Mouse (Mus musculus) hindbrain, embryonic 13.5 days (tissue): Measurements from ENCODE around the gene Rwdd2a. TPM values are rescaled to one million over a fixed set of nuclear protein-coding genes. Genes with fewer than 3 reads are reported as not detected.
A peak's percentile ranks its signal among the peaks of the same experiment; 100 is the strongest.
"Not testable (repeated sequence)": the region's sequence is repeated elsewhere in the genome, so short reads cannot be mapped to it uniquely, and the experiment has no call there.

Source experiments
- ATAC-seq: fragments of 200-750 bp; cut with Nextera tagmentation; 2 replicates; pipeline ENCODE4 v1.8.0; 2017; ENCODE audit warnings: moderate TSS enrichment; ENCODE audit not compliant: low FRiP score
- H3K27ac ChIP-seq: fragments of 300-500 bp; sonication (generic); 2 replicates; pipeline ENCODE4 v1.5.1; 2015; ENCODE audit warnings: inconsistent platforms, mild to moderate bottlenecking, moderate library complexity
- H3K27me3 ChIP-seq: fragments of 300-500 bp; sonication (generic); 2 replicates; pipeline ENCODE4 v1.6.1; 2015; ENCODE audit warnings: mild to moderate bottlenecking, inconsistent platforms
- H3K36me3 ChIP-seq: fragments of 300-500 bp; sonication (generic); 2 replicates; pipeline ENCODE4 v1.6.1; 2015; ENCODE audit warnings: mild to moderate bottlenecking, inconsistent platforms
- H3K4me1 ChIP-seq: fragments of 300-500 bp; sonication (generic); replicated peaks from 2 replicates; pipeline ENCODE4 v1.6.1; 2015; ENCODE audit warnings: inconsistent platforms
- H3K4me2 ChIP-seq: fragments of 300-500 bp; sonication (generic); 2 replicates; pipeline ENCODE4 v1.6.1; 2015; ENCODE audit warnings: inconsistent platforms, mild to moderate bottlenecking, moderate library complexity
- H3K4me3 ChIP-seq: fragments of 300-500 bp; sonication (generic); 2 replicates; pipeline ENCODE4 v1.5.1; 2015; ENCODE audit warnings: mild to moderate bottlenecking, inconsistent platforms
- H3K9ac ChIP-seq: fragments of 300-500 bp; sonication (generic); 2 replicates; pipeline ENCODE4 v1.6.1; 2015; ENCODE audit warnings: mild to moderate bottlenecking, inconsistent platforms
- H3K9me3 ChIP-seq: fragments of 300-500 bp; sonication (generic); 2 replicates; pipeline ENCODE4 v1.6.1; 2016; ENCODE audit warnings: inconsistent platforms
- WGBS: fragments of 180-500 bp; shearing (Covaris S2); methylation state at CpG from one replicate; pipeline ENCODE4 v1.1.7; 2015; 5-methylcytosine and 5-hydroxymethylcytosine counted together
- polyA plus RNA-seq: library from polyadenylated mRNA; unstranded; fragments of >200 nt; fragmentation: Nextera tagmentation; extraction: Ambion mirVana; gene quantifications from 2 replicates; pipeline ENCODE4 v1.2.1, GENCODE M21; 2015

Gene Rwdd2a
- polyA plus RNA-seq, 1 experiment from 2014 or later, result 9.6 TPM

- Histone ChIP-seq H3K27ac (no peak overlapping the region), H3K27me3 (no peaks in the 10 kb centered on the region), H3K9ac (peak overlapping the region; percentile 80; the same call in 1 of the 2 replicates), H3K9me3 (no peaks in the 10 kb centered on the region), H3K4me2 (peak overlapping the region; percentile 99), H3K4me1 (peaks cover 21% of the 10 kb centered on the region), H3K36me3 (peaks cover 40% of the 10 kb centered on the region), H3K4me3 (peak overlapping the region; percentile 71)
- WGBS, result 80% methylated on average over 10 of the region's 10 CpGs
- no peak for ATAC-seq
Observed at GRCm38 (mm10) chr9:86570261-86570890, 1.4 kb upstream of the Rwdd2a start.

GRCm38 (mm10) chr9:86570946-86571345 lies 845 bp upstream of the Rwdd2a start:
- peak overlapping the region; percentile 71 for H3K4me3 ChIP-seq
- no peak overlapping the region for H3K27ac ChIP-seq
- peak overlapping the region; percentile 99 for H3K4me2 ChIP-seq
- H3K27me3 ChIP-seq, result no peaks in the 10 kb centered on the region
- H3K9me3 ChIP-seq, result no peaks in the 10 kb centered on the region
- peaks cover 21% of the 10 kb centered on the region for H3K4me1 ChIP-seq
- peak overlapping the region; percentile 80 for H3K9ac ChIP-seq
- WGBS, result 23% methylated on average over 8 of the region's 8 CpGs
- no peak for ATAC-seq
- H3K36me3 ChIP-seq, result peaks cover 34% of the 10 kb centered on the region

GRCm38 (mm10) chr9:86572196-86572595 lies 405 bp downstream of the Rwdd2a start:
- 2% methylated on average over 25 of the region's 25 CpGs for WGBS
- peaks cover 21% of the 10 kb centered on the region for H3K4me1 ChIP-seq
- peak overlapping the region; percentile 71 for H3K4me3 ChIP-seq
- peak overlapping the region; percentile 78 for H3K9ac ChIP-seq
- peak overlapping the region; percentile 99 for H3K4me2 ChIP-seq
- H3K27me3 ChIP-seq, result no peaks in the 10 kb centered on the region
- ATAC-seq, result peak; percentile 76
- peak overlapping the region; percentile 58; the same call in 1 of the 2 replicates for H3K27ac ChIP-seq
- peaks cover 21% of the 10 kb centered on the region for H3K36me3 ChIP-seq
- H3K9me3 ChIP-seq, result no peaks in the 10 kb centered on the region

DNA sequence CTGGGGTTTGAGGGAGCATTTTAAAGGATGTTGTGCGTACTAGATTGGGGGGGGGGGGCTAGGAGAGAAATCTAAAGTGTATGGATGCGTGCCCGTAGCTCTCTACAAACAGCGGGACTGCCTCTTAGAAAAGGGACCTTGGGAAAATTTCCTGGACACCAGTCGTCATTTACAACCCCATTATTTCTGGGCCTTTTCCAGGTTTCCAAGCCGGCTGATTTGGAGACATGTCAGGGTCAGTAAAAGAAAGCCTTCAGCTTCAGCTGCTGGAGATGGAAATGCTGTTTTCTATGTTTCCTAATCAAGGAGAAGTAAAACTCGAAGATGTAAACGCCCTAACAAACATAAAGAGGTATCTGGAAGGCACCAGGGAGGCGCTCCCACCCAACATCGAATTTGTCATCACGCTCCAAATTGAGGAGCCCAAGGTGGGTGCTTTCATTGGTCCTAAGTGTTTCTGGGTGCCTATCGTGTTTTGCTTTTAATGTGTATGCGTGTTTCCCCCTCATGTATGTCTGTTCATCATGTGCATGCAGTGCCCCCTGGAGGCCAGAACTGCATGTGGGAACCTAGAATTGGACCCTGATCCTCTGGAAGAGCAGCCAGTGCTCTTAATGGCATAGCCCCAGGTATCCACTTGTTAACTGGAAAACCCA lies 973 bp downstream of the Rwdd2a start:
- Histone ChIP-seq H3K4me2 (peak overlapping the region; percentile 99), H3K36me3 (peaks cover 16% of the 10 kb centered on the region), H3K9ac (peak overlapping the region; percentile 78), H3K4me3 (peak overlapping the region; percentile 71), H3K4me1 (peaks cover 21% of the 10 kb centered on the region), H3K9me3 (no peaks in the 10 kb centered on the region), H3K27ac (no peak overlapping the region; the same call in 1 of the 2 replicates), H3K27me3 (no peaks in the 10 kb centered on the region)
- 11% methylated on average over 13 of the region's 13 CpGs for WGBS
- 0 out of 2 replicates have a peak, but pooled peaks have one; percentile 1 for ATAC-seq

GRCm38 (mm10) chr9:86573616-86574303 lies 2.0 kb downstream of the Rwdd2a start:
- H3K27me3 ChIP-seq, result no peaks in the 10 kb centered on the region
- H3K36me3 ChIP-seq, result peaks cover 8% of the 10 kb centered on the region
- H3K9me3 ChIP-seq, result no peaks in the 10 kb centered on the region
- H3K4me2 ChIP-seq, result no peak overlapping the region
- 90% methylated on average over 20 of the region's 20 CpGs for WGBS
- H3K27ac ChIP-seq, result no peak overlapping the region
- ATAC-seq, result no peak
- H3K4me1 ChIP-seq, result peaks cover 21% of the 10 kb centered on the region
- no peak overlapping the region for H3K9ac ChIP-seq
- no peak overlapping the region for H3K4me3 ChIP-seq

DNA sequence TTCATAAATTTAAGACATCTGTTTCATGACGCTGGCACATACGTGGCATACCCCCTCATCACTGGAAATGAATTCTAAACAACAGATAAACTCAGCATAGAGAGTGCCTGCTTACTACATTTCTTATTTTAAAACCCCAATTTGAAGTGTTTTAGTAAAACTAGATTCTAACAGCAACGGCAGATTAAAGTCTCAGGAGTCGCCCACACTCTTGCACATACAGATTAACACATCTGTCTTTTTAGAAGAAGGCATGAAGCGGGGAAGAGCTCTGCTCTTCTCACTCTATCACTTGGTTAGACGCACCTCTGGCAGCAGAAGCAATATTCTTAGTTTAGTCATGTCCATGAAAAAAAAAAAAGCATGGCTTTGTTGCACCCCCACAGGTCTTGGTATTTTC lies 3.4 kb downstream of the Rwdd2a start:
- Histone ChIP-seq H3K36me3 (no peaks in the 10 kb centered on the region), H3K27me3 (no peaks in the 10 kb centered on the region), H3K4me2 (no peak overlapping the region), H3K4me3 (no peak overlapping the region), H3K4me1 (peaks cover 20% of the 10 kb centered on the region), H3K9ac (no peak overlapping the region), H3K9me3 (no peaks in the 10 kb centered on the region), H3K27ac (no peak overlapping the region)
- ATAC-seq, result no peak
- 97% methylated on average over 6 of the region's 6 CpGs for WGBS

DNA sequence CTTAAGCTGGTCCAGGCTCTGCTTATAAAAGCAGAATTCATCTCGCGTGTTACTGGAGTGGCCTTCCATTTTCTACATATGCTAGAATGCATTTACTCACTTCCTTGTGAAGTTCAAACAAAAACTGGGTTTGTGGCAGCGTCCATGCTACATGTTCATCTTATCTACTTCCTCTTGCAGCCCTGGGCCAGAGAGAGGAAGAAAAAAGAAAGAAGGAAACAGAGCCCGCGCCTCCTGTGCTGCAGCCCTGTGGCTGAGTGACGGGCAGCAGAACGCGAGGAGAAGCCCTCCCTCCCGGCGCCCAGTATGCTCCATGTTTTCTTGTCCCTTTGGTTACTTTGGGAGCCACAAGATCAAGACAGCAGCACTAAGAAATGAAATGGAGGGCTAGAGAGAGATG lies 7.9 kb downstream of the Rwdd2a start:
- Histone ChIP-seq H3K27me3 (no peaks in the 10 kb centered on the region), H3K9ac (no peak overlapping the region), H3K4me3 (no peak overlapping the region), H3K27ac (no peak overlapping the region), H3K4me1 (no peaks in the 10 kb centered on the region), H3K4me2 (no peak overlapping the region), H3K9me3 (no peaks in the 10 kb centered on the region), H3K36me3 (no peaks in the 10 kb centered on the region)
- 92% methylated on average over 10 of the region's 10 CpGs for WGBS
- ATAC-seq, result no peak

- H3K4me3 ChIP-seq, result no peak overlapping the region
- ATAC-seq, result peak; percentile 66
- no peaks in the 10 kb centered on the region for H3K9me3 ChIP-seq
- H3K36me3 ChIP-seq, result no peaks in the 10 kb centered on the region
- no peak overlapping the region for H3K27ac ChIP-seq
- H3K4me2 ChIP-seq, result no peak overlapping the region
- 66% methylated on average over 3 of the region's 3 CpGs for WGBS
- H3K4me1 ChIP-seq, result no peaks in the 10 kb centered on the region
- H3K9ac ChIP-seq, result no peak overlapping the region
- H3K27me3 ChIP-seq, result no peaks in the 10 kb centered on the region
Observed at GRCm38 (mm10) chr9:86583740-86584139, 11.9 kb downstream of the Rwdd2a start.

GRCm38 (mm10) chr9:86587019-86587795 lies 15.4 kb downstream of the Rwdd2a start:
- 91% methylated on average over 11 of the region's 11 CpGs for WGBS
- no peak overlapping the region for H3K27ac ChIP-seq

DNA sequence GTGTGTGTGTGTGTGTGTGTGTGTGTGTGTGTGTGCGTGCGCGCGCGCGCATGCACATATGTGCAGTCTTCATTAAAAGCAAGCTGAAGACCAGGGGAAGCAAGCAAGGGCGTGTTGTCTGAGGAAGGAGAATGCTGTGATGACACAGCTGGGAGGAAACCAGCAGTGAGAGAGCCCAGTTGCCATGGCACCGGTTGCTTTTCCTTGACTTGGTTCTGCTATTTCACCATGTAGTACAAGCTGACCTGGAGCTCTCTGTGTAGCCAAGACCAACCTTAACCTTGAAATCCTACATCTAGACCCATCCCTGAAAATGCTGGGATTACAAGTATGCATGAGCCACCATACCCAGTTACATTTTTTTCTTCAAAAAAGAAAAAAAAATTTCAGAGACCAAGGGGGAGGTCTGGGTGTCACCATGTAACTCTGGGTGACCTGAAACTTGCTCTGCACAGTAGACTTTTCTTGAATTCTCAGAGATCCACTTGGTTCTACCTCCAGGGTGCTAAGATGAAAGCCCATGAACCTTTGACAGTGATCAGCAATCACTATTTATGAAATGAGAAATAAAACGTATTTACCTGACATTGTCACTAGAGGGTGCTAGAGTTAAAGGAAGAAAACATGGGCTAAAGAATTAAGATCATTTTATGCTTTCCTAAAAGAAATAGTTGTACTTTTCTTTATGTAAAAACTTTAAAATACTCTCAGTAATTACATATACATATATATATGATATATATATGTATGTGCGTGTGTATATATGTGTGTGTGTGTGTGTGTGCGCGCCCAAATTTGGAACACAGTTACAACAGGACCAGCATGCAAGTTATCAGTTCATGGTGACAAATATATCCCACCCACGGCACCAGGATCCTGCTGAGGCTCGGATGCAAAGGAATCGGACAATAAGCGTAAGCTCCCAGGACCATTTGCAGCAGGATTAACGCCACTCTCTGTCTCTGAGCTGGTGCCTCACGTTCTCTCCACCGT lies 21.2 kb downstream of the Rwdd2a start:
- 0 out of 2 replicates have a peak, but pooled peaks cover 3% of the 10 kb centered on the region for H3K36me3 ChIP-seq
- no peak for ATAC-seq
- H3K4me2 ChIP-seq, result no peak overlapping the region
- H3K4me1 ChIP-seq, result no peaks in the 10 kb centered on the region
- no peak overlapping the region for H3K4me3 ChIP-seq
- no peaks in the 10 kb centered on the region for H3K27me3 ChIP-seq
- 79% methylated on average over 19 of the region's 19 CpGs for WGBS
- H3K9me3 ChIP-seq, result no peaks in the 10 kb centered on the region
- H3K9ac ChIP-seq, result no peak overlapping the region
- no peak overlapping the region for H3K27ac ChIP-seq

More at GRCm38 (mm10) chr9:86587019-86587795, 15.4 kb downstream of the Rwdd2a start:
- no peaks in the 10 kb centered on the region for H3K4me1 ChIP-seq
- no peak overlapping the region for H3K4me2 ChIP-seq
- no peaks in the 10 kb centered on the region for H3K9me3 ChIP-seq
- H3K4me3 ChIP-seq, result no peak overlapping the region
- no peaks in the 10 kb centered on the region for H3K36me3 ChIP-seq
- ATAC-seq, result no peak
- H3K27me3 ChIP-seq, result no peaks in the 10 kb centered on the region
- H3K9ac ChIP-seq, result no peak overlapping the region

DNA sequence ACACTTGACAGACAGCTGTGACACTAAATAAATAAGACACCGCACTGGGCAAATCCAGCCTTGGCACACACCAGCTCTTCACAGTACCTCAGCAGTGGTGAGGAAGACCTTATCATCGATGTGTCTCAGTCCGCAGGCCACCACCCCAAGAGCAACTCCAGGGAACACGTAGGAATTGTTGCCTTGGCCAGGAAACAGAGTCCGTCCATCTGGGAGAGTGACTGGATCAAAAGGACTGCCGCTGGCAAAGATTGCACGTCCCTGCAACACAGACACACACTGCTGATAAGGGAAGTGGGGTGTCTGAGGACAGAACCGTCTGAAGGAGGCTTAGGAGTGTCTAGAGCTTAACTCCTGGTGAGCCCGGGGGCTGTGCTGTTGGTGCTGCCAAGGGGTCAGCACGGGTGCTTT lies 22.6 kb downstream of the Rwdd2a start:
- H3K4me2 ChIP-seq, H3K36me3 ChIP-seq, H3K27me3 ChIP-seq, H3K4me1 ChIP-seq, ATAC-seq, H3K9ac ChIP-seq, H3K27ac ChIP-seq, H3K9me3 ChIP-seq, H3K4me3 ChIP-seq: not testable (repeated sequence)
- WGBS, result 76% methylated on average over 10 of the region's 10 CpGs
